Mouse (Mus musculus): ENCODE measurements at regions not wholly inside any gene's neighbourhood (a gene's known extent, or its start where the extent isn't known, plus 50 kb on each side); places are given as distances from the start of the nearest gene placed in this dataset.
A peak's percentile ranks its signal among the peaks of the same experiment; 100 is the strongest.

- TF ChIP-seq CTCF (conservative IDR thresholded peaks at IDR 0.05): no peak
- Histone ChIP-seq H3K4me3 (no peak overlapping the region), H3K27ac (no peak overlapping the region)
- DNase-seq (ENCODE audit: low spot score in 2 of 2): no peak
Measured at GRCm38 (mm10) chr2:133416990-133417581, 134.9 kb upstream of the Bmp2 start.

DNA sequence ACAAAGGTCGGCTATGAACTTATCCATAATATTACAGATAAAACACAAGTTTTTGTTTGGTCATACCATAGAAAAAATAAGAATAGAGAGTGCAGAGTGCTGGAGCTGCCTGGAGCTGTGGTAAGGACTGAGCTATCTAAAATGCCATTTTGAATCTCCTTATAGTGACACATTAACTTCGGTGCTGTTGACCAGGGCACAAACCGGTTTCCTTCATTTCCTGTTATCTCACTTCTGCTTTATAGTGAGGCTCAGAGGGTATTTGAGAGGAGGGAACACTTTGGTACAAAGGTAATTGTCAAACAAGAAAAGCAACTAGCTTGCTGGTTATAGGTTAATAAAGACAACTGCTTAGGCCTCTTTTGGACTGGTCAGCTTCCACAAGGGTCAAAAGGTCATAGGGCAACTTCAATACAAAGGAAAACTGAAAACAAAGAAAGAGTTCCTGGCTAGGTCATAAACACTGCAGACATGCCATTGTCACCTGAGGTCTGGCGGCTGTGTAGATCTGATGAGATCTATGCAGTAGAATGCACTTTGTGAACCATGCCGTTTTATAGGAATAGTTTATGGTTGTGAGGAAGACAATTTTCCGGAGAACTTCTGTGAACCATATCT is 132.2 kb upstream of the Bmp2 start:
- Histone ChIP-seq H3K27ac (no peak overlapping the region), H3K4me3 (no peak overlapping the region)
- no peak for TF ChIP-seq CTCF (conservative IDR thresholded peaks at IDR 0.05)
- DNase-seq (ENCODE audit: low spot score in 2 of 2): no peak

DNA sequence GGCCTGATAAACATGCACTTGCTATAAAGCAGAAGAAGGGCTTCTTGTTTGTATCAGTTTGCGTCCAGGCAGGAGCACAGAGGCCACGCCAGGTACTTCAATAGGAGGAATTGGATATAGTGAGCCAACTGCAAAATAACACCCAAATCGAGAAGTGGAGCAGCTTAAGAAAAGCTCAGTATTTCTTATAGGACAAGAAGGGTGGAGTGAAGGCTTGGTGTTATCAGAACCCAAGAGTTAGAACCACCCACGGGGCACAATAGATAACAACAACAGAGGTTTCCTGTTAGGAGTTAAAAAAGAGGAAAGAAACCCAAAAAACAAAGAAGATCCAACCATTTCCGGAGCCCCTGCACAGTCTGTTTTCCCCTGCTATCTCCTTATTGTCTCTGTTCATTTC is 126.4 kb upstream of the Bmp2 start:
- no peak for TF ChIP-seq CTCF (conservative IDR thresholded peaks at IDR 0.05)
- DNase-seq (ENCODE audit: low spot score in 2 of 2): no peak
- no peak overlapping the region for H3K27ac ChIP-seq

DNA sequence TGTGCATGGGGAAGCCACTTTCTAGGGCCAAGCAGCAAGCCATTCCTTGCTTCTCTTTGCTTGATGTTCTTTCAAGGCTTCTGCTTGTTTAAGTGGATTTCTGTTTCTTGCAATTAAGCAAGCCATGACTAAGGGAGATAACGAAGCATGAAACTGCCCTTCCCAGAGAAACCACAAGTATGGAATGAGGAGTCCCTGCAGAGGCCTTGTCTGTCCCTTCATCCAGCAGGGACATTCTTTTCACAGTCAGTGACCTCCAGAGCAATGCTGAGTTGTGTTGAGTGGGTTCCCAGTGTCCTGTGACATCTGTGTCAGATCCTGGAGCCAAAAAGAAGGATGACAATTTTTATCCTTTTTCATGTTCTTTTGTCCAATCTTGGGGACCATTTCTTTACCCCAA is 124.9 kb upstream of the Bmp2 start:
- Histone ChIP-seq H3K27ac (no peak overlapping the region), H3K4me3 (no peak overlapping the region)
- TF ChIP-seq CTCF (conservative IDR thresholded peaks at IDR 0.05): no peak
- no peak for DNase-seq (ENCODE audit: low spot score in 2 of 2)

More for the DNA sequence above, 126.4 kb upstream of the Bmp2 start:
- no peak overlapping the region for H3K4me3 ChIP-seq

- DNase-seq (ENCODE audit: low spot score in 2 of 2): no peak
- no peak for TF ChIP-seq CTCF (conservative IDR thresholded peaks at IDR 0.05)
Measured at GRCm38 (mm10) chr2:133429369-133430062, 122.4 kb upstream of the Bmp2 start.

GRCm38 (mm10) chr2:133430741-133431438 is 121.1 kb upstream of the Bmp2 start:
- H3K27ac ChIP-seq: no peak overlapping the region
- H3K4me3 ChIP-seq: no peak overlapping the region
- DNase-seq (ENCODE audit: low spot score in 2 of 2): peak in 1 of 2 experiments; percentile 22
- peak; percentile 68 for TF ChIP-seq CTCF (conservative IDR thresholded peaks at IDR 0.05)

More at GRCm38 (mm10) chr2:133429369-133430062, 122.4 kb upstream of the Bmp2 start:
- Histone ChIP-seq H3K4me3 (no peak overlapping the region), H3K27ac (no peak overlapping the region)

GRCm38 (mm10) chr2:133432141-133432813 is 119.7 kb upstream of the Bmp2 start:
- no peak for TF ChIP-seq CTCF (conservative IDR thresholded peaks at IDR 0.05)
- DNase-seq (ENCODE audit: low spot score in 2 of 2): no peak
- H3K27ac ChIP-seq: no peak overlapping the region

DNA sequence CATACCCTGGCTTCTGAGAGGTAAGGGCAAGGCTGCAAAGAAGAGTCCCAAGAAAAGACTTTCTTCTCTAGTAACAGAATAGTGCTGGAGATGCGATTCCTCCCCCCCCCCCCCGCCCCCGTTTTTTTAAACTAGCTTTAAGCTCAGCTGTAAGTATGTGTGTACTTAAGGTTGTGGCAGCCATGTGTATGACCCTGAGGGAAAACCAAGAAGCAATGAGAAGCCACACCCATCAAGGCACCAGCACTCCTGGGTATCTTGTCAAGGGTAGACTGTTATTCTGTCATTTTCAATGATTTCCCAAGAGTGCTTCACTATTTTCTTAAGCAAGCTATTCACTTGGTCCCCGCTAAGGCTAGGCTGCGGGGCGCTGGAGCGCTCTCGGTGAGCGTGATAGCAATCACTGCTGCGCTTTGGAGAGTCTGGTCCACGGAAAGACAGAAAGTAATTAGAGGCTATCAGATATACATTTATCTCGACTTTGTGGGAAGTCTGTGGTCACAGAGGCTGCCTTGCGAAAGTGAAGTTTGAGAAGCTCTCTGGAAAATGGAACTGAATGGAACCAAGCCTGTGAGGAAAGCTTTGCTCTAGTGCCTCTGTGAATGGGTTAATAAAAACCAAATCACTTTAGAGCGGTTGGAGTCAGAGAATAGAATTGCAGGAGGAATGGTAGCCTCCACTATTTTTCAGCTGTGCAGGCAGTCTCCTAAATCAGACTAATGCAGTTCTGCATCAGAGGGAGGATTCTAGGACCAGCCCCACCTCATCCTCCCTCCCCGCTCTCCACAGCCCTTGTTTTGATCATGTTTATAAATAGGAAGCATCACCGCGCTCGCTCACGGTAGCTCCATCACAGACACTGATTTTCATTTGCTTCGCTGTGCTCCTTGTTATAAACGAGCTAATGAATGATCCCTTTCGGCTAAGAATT is 114.8 kb upstream of the Bmp2 start:
- DNase-seq (ENCODE audit: low spot score in 2 of 2): peak in 1 of 2 experiments; percentile 13
- H3K4me3 ChIP-seq: peak overlapping the region; percentile 40
- TF ChIP-seq CTCF (conservative IDR thresholded peaks at IDR 0.05): no peak
- H3K27ac ChIP-seq: peak overlapping the region; percentile 74

More at GRCm38 (mm10) chr2:133432141-133432813, 119.7 kb upstream of the Bmp2 start:
- H3K4me3 ChIP-seq: no peak overlapping the region

DNA sequence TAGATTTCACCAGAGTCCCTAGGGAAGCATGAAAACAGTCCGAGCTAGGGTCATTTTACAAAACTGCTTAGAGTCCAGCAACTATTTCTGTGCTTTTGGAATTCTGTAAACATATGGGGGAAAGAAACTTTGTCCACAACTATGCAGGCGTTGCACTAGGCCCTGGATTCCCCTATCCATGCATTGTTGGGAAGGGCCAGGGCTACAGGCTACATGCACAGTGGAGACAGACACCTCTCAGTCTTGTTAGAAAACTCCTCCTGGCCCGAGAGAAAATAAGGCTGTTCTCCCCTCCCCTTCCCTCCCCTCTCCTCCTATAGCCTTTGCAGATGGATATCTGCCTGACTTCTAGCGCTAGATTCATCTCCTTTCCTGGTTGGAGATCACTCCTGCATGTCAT is 113.9 kb upstream of the Bmp2 start:
- peak overlapping the region; percentile 40 for H3K4me3 ChIP-seq
- no peak for TF ChIP-seq CTCF (conservative IDR thresholded peaks at IDR 0.05)

DNA sequence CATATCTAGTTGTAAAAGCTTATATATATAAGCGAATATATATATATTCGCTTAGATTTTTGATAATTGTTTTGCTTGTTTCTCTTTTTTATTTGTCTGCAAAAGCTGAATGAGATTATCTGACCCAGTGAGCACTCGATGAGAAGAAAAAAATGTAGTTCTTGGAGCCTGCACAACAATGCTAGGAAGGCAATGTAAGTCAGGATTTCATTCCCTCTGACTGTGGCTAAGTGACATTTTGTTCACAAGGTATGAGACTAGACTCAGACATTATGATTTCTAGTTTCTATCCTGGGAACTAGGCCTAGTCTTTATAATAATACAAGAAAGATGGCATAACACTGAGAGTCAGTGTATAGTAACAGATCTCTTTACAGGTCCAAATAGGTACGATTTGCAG is 108.9 kb upstream of the Bmp2 start:
- Histone ChIP-seq H3K27ac (no peak overlapping the region), H3K4me3 (no peak overlapping the region)
- no peak for DNase-seq (ENCODE audit: low spot score in 2 of 2)
- TF ChIP-seq CTCF (conservative IDR thresholded peaks at IDR 0.05): no peak

More for the DNA sequence above, 113.9 kb upstream of the Bmp2 start:
- DNase-seq (ENCODE audit: low spot score in 2 of 2): no peak
- H3K27ac ChIP-seq: peak overlapping the region; percentile 74

DNA sequence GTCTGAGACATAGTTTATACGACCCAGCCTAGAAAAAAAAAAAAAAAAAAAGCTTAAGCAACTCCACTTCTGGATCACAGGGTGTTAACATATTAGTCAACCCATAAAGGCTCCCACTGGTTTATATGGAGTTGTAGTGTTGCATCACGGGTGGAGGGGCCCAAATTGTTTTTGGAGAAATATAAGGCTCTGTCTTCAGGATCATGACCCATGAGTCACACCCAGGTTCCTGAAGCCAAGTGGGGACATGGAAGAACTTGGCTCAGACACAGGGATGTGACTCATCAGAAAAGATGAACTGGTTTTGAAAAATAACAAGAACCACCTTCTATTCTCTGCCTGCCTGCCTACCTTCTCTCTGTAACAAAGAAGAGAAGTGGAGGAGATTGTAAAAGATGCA is 108.5 kb upstream of the Bmp2 start:
- no peak for TF ChIP-seq CTCF (conservative IDR thresholded peaks at IDR 0.05)
- H3K4me3 ChIP-seq: no peak overlapping the region
- H3K27ac ChIP-seq: no peak overlapping the region
- DNase-seq (ENCODE audit: low spot score in 2 of 2): no peak

- no peak for TF ChIP-seq CTCF (conservative IDR thresholded peaks at IDR 0.05)
- Histone ChIP-seq H3K4me3 (no peak overlapping the region), H3K27ac (no peak overlapping the region)
- no peak for DNase-seq (ENCODE audit: low spot score in 2 of 2)
Measured at GRCm38 (mm10) chr2:133452947-133453346, 99.0 kb upstream of the Bmp2 start.
